Mouse (Mus musculus): ENCODE measurements at regions not wholly inside any gene's neighbourhood (a gene's known extent, or its start where the extent isn't known, plus 50 kb on each side); places are given as distances from the start of the nearest gene placed in this dataset.

DNA sequence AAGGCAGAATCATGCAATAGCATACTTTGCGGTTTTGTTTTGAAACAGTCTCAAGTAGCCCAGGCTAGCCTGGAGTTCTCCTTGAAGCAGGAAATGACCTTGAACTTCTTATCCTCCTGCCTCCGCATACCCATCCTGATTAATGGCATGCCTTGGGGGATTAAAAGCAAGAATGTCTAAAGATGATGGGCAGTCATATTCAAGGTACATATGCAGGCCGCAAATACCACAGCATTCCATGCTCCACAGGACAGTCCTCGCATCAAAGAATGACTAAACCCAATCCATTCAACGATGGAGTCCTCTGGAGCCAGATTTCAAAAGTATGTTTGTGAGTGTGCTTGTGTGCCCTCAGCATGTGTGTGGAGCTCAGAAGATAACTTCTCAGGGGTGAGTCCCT is 69.1 kb upstream of the Tbx3 start:
- 88% methylated on average over 5 of the region's 5 CpGs for WGBS
- no peak overlapping the region for H3K4me2 ChIP-seq (ENCODE audit: low read depth, low read length)
- no peak overlapping the region for H3K4me3 ChIP-seq (ENCODE audit: low read length)
- H3K27ac ChIP-seq (ENCODE audit: low read length) = no peak overlapping the region
- 0 out of 2 replicates have a peak, but pooled peaks cover 2% of the 10 kb centered on the region for H3K4me1 ChIP-seq (ENCODE audit: control insufficient read depth, insufficient read depth, low read length)
- H3K27me3 ChIP-seq (replicated peaks; ENCODE audit: control insufficient read depth, insufficient read depth, low read length) = no peaks in the 10 kb centered on the region
- no peaks in the 10 kb centered on the region for H3K36me3 ChIP-seq (ENCODE audit: control insufficient read depth, insufficient read depth, low read length)
- peaks cover 6% of the 10 kb centered on the region for H3K9me3 ChIP-seq (ENCODE audit: control insufficient read depth, low read length)
- no peak overlapping the region for H3K9ac ChIP-seq (ENCODE audit: low read depth, low read length)
- no peak for ATAC-seq

DNA sequence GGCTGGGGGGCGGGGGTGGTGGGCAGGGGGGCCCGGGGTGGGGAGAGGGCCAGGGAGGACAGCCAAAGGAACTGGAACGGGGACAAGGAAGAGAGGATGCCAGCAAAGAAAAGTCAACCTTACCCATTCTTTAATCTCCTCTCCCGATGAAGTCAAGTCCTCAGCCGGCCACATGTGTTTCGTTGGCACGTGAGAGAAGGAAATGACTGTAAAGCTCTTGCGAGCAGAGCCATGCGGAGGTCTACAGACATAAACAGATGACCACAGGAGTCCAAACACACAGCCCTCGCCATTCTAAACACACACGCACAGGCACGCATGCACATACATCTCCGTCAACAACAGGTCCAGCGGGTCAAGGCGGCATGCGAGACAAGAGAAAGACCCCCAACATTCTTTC is 68.5 kb upstream of the Tbx3 start:
- Histone ChIP-seq H3K27me3 (replicated peaks; ENCODE audit: control insufficient read depth, insufficient read depth, low read length) (no peaks in the 10 kb centered on the region), H3K9ac (ENCODE audit: low read depth, low read length) (no peak overlapping the region), H3K27ac (ENCODE audit: low read length) (no peak overlapping the region), H3K4me3 (ENCODE audit: low read length) (no peak overlapping the region), H3K4me2 (ENCODE audit: low read depth, low read length) (no peak overlapping the region), H3K9me3 (ENCODE audit: control insufficient read depth, low read length) (peaks cover 6% of the 10 kb centered on the region), H3K36me3 (ENCODE audit: control insufficient read depth, insufficient read depth, low read length) (no peaks in the 10 kb centered on the region), H3K4me1 (ENCODE audit: control insufficient read depth, insufficient read depth, low read length) (0 out of 2 replicates have a peak, but pooled peaks cover 2% of the 10 kb centered on the region)
- WGBS = 50% methylated on average over 16 of the region's 16 CpGs
- ATAC-seq = no peak

- no peak overlapping the region for H3K4me3 ChIP-seq (ENCODE audit: low read length)
- no peak overlapping the region for H3K27ac ChIP-seq (ENCODE audit: low read length)
Observed at GRCm38 (mm10) chr5:119605444-119605843, 65.0 kb upstream of the Tbx3 start.

DNA sequence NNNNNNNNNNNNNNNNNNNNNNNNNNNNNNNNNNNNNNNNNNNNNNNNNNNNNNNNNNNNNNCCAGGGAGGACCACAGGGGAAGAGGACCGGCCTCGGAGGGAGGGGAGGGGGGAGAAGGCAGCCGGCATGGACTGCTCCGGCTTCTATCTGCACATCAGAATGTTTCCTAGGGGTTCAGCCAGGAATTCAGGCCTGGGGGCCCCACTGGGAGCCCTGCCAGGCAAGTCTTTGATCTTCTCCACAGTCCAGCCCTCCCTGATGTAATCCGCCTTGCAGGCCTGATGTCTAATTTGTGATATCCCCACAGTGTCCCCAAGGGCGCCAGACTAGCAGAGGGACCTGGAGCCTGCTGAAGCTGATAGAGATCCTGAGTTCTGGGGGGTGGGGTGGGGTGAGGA is 57.1 kb upstream of the Tbx3 start:
- Histone ChIP-seq H3K27ac (ENCODE audit: low read length) (no peak overlapping the region), H3K27me3 (replicated peaks; ENCODE audit: control insufficient read depth, insufficient read depth, low read length) (no peaks in the 10 kb centered on the region), H3K9me3 (ENCODE audit: control insufficient read depth, low read length) (no peaks in the 10 kb centered on the region), H3K4me3 (ENCODE audit: low read length) (no peak overlapping the region), H3K9ac (ENCODE audit: low read depth, low read length) (no peak overlapping the region), H3K36me3 (ENCODE audit: control insufficient read depth, insufficient read depth, low read length) (no peaks in the 10 kb centered on the region), H3K4me2 (ENCODE audit: low read depth, low read length) (no peak overlapping the region), H3K4me1 (ENCODE audit: control insufficient read depth, insufficient read depth, low read length) (peaks cover 10% of the 10 kb centered on the region)
- 26% methylated on average over 6 of the region's 6 CpGs for WGBS
- peak; percentile 29; the same call in 1 of the 2 replicates for ATAC-seq

More at GRCm38 (mm10) chr5:119605444-119605843, 65.0 kb upstream of the Tbx3 start:
- H3K36me3 ChIP-seq (ENCODE audit: control insufficient read depth, insufficient read depth, low read length) = no peaks in the 10 kb centered on the region
- peaks cover 6% of the 10 kb centered on the region for H3K9me3 ChIP-seq (ENCODE audit: control insufficient read depth, low read length)
- H3K4me2 ChIP-seq (ENCODE audit: low read depth, low read length) = no peak overlapping the region
- ATAC-seq = peak; percentile 48; the same call in 1 of the 2 replicates
- no peak overlapping the region for H3K9ac ChIP-seq (ENCODE audit: low read depth, low read length)
- 0 out of 2 replicates have a peak, but pooled peaks cover 2% of the 10 kb centered on the region for H3K4me1 ChIP-seq (ENCODE audit: control insufficient read depth, insufficient read depth, low read length)
- H3K27me3 ChIP-seq (replicated peaks; ENCODE audit: control insufficient read depth, insufficient read depth, low read length) = no peaks in the 10 kb centered on the region
- 69% methylated on average over 7 of the region's 7 CpGs for WGBS

GRCm38 (mm10) chr5:119613981-119614770 is 56.3 kb upstream of the Tbx3 start:
- H3K4me2 ChIP-seq (ENCODE audit: low read depth, low read length) = no peak overlapping the region

DNA sequence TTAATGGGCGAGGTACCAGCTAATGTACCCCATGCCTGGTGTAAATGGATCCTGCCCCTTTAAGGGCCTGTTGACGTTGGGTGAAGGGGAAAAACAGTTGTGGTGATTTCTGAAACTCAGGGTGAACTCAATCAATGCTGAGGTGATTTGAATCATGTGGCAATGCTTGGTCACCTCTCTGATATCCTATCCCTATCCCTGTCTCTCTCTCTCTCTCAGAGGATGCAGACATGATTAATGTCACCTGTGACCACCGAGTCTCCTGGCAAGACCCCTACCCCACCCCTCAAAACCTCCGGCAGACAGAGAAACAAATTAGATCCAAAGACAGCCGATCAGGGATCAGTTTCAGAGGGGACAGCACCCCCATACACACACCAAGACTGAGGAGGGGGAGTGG is 54.8 kb upstream of the Tbx3 start:
- no peak overlapping the region for H3K9ac ChIP-seq (ENCODE audit: low read depth, low read length)
- 50% methylated on average over 5 of the region's 5 CpGs for WGBS
- ATAC-seq = no peak

More at GRCm38 (mm10) chr5:119613981-119614770, 56.3 kb upstream of the Tbx3 start:
- WGBS = 86% methylated on average over 10 of the region's 10 CpGs
- Histone ChIP-seq H3K9me3 (ENCODE audit: control insufficient read depth, low read length) (no peaks in the 10 kb centered on the region), H3K27ac (ENCODE audit: low read length) (no peak overlapping the region), H3K36me3 (ENCODE audit: control insufficient read depth, insufficient read depth, low read length) (no peaks in the 10 kb centered on the region), H3K27me3 (replicated peaks; ENCODE audit: control insufficient read depth, insufficient read depth, low read length) (no peaks in the 10 kb centered on the region), H3K9ac (ENCODE audit: low read depth, low read length) (no peak overlapping the region), H3K4me3 (ENCODE audit: low read length) (no peak overlapping the region), H3K4me1 (ENCODE audit: control insufficient read depth, insufficient read depth, low read length) (peaks cover 10% of the 10 kb centered on the region)
- no peak for ATAC-seq

GRCm38 (mm10) chr5:119617856-119618255 is 52.6 kb upstream of the Tbx3 start:
- Histone ChIP-seq H3K4me2 (ENCODE audit: low read depth, low read length) (no peak overlapping the region), H3K9ac (ENCODE audit: low read depth, low read length) (no peak overlapping the region), H3K27ac (ENCODE audit: low read length) (no peak overlapping the region), H3K4me3 (ENCODE audit: low read length) (no peak overlapping the region), H3K27me3 (replicated peaks; ENCODE audit: control insufficient read depth, insufficient read depth, low read length) (no peaks in the 10 kb centered on the region), H3K4me1 (ENCODE audit: control insufficient read depth, insufficient read depth, low read length) (peaks cover 6% of the 10 kb centered on the region), H3K36me3 (ENCODE audit: control insufficient read depth, insufficient read depth, low read length) (no peaks in the 10 kb centered on the region), H3K9me3 (ENCODE audit: control insufficient read depth, low read length) (no peaks in the 10 kb centered on the region)
- WGBS = 92% methylated on average over 2 of the region's 2 CpGs
- ATAC-seq = no peak

More for the DNA sequence above, 54.8 kb upstream of the Tbx3 start:
- Histone ChIP-seq H3K27ac (ENCODE audit: low read length) (no peak overlapping the region), H3K27me3 (replicated peaks; ENCODE audit: control insufficient read depth, insufficient read depth, low read length) (no peaks in the 10 kb centered on the region), H3K4me1 (ENCODE audit: control insufficient read depth, insufficient read depth, low read length) (peaks cover 8% of the 10 kb centered on the region), H3K4me3 (ENCODE audit: low read length) (no peak overlapping the region), H3K36me3 (ENCODE audit: control insufficient read depth, insufficient read depth, low read length) (no peaks in the 10 kb centered on the region), H3K9me3 (ENCODE audit: control insufficient read depth, low read length) (no peaks in the 10 kb centered on the region), H3K4me2 (ENCODE audit: low read depth, low read length) (no peak overlapping the region)

DNA sequence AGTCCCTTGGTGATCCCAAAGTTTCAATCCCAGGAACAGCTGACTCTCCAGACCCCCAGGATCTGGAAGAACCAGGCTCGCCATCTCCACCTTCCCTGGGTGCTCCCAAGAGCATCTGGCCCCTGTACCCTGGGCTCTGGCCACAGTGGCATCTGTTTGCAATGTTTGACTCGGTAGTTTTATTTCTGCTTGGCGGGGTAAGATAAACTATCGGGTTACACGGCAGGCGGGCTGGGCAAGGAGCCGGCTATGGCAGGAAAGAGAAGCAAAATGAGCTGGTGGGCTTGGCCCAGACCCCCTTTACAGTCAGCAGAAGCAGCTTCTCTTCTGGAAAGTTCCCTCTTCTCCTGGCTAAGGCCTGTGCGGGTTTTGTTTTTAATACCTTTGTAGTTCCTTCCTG is 50.6 kb upstream of the Tbx3 start:
- no peak overlapping the region for H3K9ac ChIP-seq (ENCODE audit: low read depth, low read length)
- 28% methylated on average over 8 of the region's 8 CpGs for WGBS
- no peaks in the 10 kb centered on the region for H3K27me3 ChIP-seq (replicated peaks; ENCODE audit: control insufficient read depth, insufficient read depth, low read length)
- H3K4me2 ChIP-seq (ENCODE audit: low read depth, low read length) = no peak overlapping the region
- no peaks in the 10 kb centered on the region for H3K9me3 ChIP-seq (ENCODE audit: control insufficient read depth, low read length)
- H3K4me3 ChIP-seq (ENCODE audit: low read length) = no peak overlapping the region
- H3K4me1 ChIP-seq (ENCODE audit: control insufficient read depth, insufficient read depth, low read length) = peaks cover 6% of the 10 kb centered on the region
- no peak for ATAC-seq
- H3K36me3 ChIP-seq (ENCODE audit: control insufficient read depth, insufficient read depth, low read length) = no peaks in the 10 kb centered on the region
- H3K27ac ChIP-seq (ENCODE audit: low read length) = no peak overlapping the region
